Mouse (Mus musculus) mesoderm, embryonic 11.5 days (tissue): Measurements from ENCODE around the gene Slc3a2.
"Not testable (repeated sequence)": the region's sequence is repeated elsewhere in the genome, so short reads cannot be mapped to it uniquely, and the experiment has no call there.

ENCODE experiments used
- DNase-seq: peaks from one replicate; pipeline ENCODE4 v3.0.0-alpha.2; 2012; ENCODE audit warnings: low read depth, low spot score

Gene Slc3a2

DNA sequence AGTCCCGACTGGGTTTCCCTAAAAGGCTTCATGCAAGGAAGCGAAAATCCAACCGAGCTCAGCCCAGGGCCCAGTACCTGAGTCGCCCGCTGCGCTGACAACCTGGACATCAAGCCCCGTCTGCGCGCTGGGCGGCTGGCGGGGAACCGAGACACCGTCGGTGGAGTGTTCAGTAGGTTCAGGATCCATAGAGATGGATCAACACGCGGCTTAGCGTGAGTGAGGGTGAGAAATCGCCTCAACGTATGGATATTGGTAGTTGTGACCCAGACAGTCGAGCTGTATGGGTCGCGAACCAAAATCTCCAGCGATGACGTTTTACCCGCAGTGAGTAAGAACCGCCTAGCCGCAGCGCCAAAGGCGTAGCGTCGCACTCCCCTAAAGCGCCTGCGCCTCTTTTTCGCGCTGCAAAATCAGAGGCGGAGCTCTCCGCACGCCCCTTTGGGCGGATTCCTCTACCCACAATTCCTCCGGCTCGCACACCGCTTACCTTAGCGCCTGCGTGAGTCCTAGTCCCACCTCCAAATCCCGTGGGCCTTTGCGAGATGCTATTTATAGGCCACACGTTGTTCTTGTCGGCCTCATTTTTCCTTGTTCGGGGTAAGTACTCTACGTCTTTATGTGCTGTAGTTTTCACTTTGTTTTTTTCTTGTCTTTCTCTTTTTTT lies at the start of gene Slc3a2:
Slc3a2 (minus strand) TSS at position 463 of the 667 bp plus-strand sequence.
- peak; percentile 99 for DNase-seq

DNA sequence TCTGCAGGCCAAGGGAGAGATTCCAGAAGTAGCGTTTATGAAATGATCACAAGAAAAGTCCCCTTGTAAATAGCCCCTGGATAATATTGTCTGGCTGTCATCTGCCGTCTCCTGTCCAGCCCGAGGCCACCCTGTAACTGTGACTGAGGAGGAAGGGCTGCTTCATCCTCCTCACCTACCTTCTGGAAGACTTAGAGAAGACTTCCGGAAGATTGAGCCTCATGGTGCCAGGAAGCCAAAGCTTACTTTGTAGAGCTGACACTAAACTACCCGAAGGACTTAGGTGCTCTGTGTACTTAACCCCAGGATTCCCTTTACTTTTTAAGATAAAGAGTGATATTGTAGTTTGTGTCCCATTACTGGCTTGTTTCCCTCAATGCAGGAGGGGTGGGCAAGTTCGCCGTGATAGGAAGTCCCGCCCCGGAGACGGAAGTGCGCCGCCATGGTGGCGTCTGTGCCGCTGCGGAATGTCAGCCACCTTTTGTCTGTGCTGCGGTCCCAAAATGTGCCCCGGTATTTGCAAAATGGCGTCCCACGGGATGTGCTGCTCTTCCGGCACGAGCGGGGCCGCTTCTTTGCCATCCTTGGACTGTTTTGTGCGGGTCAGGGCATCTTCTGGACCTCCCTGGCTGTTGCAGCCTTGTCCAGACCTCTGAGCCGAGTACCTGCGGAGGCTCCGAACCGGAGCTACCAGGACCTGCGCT lies 47.5 kb upstream of the Slc3a2 start, which contains the start of gene Tmem223:
Tmem223 (plus strand) TSS at position 430 of the 704 bp plus-strand sequence.
- peak; percentile 77 for DNase-seq

DNA sequence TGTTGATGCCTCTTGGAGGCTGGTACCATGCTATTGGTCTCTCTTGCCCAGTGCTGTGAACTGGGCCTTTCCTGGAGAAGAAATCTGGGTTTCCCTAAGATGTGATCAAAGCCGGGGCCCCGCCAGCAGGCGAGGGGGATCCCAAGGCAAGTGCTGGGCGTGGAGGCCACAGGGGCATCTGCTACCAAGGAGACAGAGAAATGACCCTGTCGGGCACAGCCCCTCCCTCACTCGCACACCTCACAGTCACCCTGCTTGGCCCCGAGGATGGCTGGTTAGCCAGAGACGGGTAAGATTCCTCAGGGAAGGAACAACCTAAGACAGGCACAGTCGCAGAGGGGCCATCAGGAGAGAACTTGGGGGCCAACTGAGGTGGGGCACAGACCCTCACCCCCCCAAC lies 42.4 kb upstream of the Slc3a2 start:
- DNase-seq = no peak

DNA sequence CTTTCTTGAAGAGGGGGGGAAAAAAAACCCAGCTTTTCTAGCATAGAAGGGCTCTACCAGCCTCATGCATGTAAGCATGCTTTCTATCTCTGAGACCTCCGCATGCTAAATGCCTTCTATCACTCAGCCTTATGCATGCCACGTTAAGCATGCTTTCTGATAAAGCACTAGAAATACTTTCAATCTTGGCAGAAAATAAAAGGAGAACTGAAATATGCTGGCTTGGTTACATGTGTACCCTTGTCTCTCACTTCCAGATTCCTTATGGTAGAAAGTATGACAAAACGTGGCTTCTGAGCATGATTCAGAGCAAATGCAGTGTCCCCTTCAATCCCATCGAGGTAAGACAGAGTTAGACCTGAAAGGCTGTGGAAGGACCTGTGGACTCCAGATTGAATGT lies 40.1 kb upstream of the Slc3a2 start:
- DNase-seq = no peak

DNA sequence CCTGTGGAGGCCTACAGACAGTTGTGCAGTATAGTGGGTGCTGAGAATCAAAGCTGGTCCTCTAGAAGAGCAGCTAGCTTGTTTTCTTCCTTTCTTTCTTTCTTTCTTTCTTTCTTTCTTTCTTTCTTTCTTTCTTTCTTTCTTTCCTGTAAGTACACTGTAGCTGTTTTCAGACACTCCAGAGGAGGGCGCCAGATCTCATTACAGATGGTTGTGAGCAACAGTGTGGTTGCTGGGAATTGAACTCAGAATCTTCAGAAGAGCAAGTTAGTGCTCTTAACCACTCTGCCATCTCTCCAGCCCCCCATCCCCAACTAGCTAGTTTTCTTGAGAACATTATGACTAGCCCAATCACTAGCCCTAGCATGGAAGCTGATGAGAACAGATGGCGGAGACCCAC lies 37.6 kb upstream of the Slc3a2 start:
- no peak for DNase-seq

DNA sequence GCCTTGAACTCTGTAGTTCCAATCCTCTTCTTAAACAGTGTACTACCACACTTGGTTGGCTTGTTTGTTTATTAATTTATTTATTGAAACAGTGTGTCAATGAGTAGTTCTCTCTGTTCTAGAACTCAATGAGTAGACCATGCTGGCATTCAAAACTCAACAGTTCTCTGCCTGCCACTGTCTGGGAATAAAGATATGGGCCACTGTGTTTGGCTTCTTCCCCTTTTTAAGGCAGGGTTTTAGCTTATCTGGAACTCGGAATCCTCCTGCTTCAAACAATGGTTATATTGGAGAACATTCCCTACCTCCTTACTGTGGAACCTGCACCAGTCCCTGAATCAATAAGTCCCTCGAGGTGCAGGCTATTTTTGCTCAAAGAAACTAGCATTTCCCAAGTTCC lies 35.7 kb upstream of the Slc3a2 start:
- DNase-seq = no peak

DNA sequence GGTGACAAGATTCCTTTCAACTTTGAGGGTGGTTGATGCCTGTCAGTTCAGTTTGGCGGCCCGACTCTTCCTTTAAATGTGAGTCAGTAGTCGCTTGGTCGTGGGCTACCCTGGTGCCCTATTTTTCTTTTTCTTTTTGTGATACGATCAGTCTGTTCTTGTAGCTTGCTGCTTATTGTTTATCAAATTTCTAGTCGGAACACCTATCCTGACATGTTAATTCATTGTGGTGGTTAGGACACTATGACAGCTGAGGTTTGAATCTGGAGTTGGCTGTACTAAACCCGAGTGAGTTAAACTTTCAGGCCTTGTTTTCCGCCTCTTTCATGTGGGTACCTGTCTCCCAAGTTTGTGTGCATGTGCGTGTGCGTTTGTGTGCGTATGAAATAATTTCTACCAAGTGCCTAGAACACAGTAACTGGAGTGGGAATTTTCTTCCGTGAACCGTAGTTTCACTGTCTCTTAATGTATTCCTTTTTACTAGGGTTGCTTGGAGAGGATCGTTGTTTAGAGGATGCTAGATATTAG lies 34.4 kb upstream of the Slc3a2 start:
- no peak for DNase-seq

DNA sequence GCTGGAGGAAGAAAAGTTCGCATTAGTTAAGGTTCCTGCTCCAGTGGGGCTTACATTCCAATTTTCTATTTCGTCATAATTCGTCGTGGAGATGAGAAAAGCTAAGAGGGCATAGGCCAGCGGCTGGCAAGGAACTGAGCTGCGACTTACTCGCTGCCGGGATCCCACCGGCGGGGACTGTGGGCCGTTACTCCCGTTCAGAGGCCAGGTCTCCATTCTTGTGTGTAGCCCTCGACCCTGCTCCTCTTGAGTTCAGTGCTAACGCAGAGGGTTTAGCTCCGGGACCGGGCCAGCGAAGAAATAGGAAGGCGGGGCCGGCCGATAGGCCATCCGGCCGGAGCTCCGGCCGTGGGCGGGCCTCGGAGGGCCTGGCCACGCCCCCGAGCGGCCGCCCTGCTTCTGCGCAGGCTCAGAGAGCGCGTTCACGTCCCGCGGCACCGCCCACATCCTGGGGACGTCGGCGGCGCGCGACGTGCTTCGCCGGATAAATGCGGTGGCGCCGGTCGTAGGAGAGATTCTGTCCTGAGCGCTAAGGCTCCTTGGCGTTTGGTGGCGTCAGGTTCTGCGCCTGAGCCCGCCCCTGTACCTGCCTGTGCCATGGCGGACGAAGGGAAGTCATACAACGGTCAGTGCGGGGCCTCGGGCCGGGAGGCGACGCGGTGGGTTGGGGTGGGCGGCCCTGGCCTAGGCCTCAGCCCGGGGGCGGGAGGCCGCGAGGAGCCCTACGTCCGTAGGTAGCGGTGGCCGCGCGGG lies 33.6 kb upstream of the Slc3a2 start, which contains the start of gene Nxf1:
Nxf1 (plus strand) TSS at position 439 of the 753 bp plus-strand sequence.
- DNase-seq = peak; percentile 96

DNA sequence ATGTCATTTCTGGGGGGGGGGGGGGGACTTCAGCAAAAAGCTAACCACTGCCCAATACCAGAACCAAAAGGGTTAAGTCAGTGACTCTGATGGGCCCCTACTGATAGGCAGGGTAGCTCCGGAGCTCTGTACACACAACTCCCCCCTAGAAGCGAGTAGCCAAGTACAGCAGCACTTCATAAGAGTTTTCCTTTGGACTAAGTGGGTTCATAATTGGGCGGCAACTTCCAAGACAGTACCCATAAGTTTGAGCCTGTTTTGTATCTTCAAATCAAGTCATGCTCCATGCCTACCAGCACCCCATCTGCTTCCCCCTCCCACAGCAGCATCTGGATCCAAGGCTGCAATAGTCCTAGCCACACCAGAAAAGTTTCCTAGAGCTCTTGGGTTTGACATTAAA lies 32.5 kb upstream of the Slc3a2 start:
- no peak for DNase-seq

DNA sequence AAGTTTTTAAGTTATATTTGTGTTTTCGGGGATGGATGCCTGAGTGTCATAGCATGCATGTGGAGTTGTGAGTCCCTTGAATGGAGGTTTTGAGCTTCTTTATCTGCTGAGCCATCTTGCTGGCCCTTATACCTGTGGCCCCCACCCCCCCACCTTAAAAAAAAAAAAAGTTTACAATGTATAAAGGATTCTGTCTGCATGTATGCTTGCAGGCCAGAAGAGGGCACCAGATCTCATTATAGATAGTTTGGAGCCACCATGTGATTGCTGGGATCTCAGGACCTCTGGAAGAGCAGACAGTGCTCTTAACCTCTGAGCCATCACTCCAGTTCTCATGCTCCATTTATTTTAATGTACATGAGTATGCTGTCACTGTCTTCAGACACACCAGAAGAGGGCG lies 24.2 kb upstream of the Slc3a2 start:
- DNase-seq = no peak

DNA sequence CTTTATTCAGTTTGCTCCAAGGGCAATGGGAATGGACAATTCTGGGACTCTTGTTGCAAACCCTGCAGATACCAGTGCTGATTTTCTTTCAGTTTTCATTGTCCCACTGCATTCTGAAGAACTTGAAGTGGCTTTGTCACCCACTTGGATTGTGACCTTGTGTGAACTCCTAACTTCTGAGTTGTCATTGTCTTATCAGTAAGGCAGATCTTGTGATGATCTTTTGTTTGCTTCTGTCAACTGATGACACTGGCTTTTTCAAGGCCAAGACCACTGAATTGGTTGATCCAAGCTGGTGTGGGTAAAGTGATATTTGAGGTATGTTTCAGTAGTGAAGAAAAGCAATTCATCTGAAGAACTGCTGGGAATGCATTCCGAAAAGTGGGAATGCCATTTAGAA lies 22.2 kb upstream of the Slc3a2 start:
- DNase-seq = no peak

DNA sequence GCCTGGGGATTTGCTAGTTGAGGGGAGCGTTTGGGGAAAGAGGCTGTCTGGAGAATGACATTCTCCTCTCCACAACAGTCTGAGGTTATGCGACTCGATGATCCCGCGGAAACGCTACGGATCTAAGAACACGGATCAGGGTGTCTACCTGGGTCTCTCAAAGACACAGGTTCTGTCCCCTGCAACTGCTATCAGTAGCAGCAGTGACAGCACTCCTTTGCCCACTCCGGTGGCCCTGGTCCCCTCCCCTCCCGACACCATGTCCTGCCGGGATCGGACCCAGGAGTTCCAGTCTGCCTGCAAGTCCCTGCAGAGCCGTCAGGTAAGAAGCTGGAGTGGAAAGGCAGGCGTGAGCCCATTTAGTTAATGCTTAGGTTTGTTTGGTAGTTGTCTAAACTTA lies 19.0 kb upstream of the Slc3a2 start:
- DNase-seq = no peak

DNA sequence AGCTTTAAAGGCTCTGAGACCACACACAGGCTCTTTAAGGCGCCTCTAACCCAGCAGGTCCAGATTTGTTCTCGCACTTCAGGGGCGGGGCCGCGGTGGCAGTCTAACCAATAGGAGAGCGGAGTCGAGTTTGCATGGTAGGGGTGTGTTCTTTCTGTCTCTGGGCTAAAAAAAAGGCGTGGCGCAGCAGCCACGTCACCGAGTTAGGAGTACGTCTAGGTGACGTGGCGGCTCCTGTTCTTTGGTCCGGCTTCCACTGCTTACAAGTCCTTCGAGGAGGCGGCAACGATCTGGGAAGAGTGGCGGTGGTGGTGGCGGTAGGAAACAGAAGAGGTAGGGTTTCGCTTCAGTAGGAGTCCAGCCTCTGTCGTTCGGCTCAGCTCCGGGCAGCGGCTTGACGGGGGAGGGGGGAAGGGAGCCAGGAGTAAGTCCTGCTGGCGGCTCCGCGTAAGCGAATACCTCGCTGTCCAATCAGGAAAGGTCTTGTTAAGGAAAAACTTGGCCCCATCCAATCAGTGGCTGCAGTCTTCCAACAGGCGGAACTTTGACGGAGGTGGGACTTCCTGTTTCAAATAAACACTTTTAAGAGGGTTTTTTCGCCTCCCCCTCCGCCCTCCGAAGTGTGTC lies 18.2 kb upstream of the Slc3a2 start, which contains the start of gene Stx5a:
Stx5a (plus strand) TSS at position 171 of the 627 bp plus-strand sequence.
- peak; percentile 98 for DNase-seq

DNA sequence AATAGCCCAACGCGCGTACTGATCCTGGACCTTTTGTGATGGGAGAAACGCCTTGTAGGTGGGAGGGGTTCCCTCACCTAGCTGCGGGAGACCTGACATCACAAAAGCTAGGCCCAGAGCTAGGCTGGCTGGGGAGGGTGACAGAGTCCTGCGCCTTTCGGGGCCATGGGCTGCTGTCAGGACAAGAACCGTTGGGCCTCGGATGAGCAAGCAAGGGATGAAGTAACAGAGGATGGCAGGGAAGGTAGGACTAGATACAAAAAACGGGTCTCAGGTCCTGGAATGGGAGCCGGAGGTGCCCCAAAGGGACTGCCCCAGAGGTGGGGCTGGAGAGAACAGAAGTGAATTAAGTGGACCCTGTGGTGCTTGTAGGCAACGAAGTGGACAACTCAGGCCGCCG lies 17.4 kb upstream of the Slc3a2 start, which contains the start of gene 1700092M07Rik:
1700092M07Rik (plus strand) TSS at position 116 of the 400 bp plus-strand sequence.
- DNase-seq = no peak

DNA sequence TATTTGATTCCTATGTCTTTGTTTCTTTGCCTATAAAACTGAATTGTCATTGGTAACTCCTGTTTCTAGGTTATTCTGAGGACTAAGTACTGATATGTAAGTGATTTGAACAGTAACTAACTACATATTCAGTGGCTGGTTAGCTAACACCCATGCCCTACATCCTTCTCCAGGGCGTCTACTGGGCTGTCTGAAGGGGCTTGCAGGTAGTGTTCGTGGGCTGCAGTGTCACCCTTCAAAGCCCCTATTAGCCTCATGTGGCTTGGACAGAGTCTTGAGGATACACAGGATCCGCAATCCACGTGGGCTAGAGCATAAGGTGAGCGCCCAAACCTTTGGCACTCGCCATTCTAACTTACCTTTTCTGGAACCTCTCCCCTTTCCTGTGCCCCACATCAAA lies 16.5 kb upstream of the Slc3a2 start:
- no peak for DNase-seq

DNA sequence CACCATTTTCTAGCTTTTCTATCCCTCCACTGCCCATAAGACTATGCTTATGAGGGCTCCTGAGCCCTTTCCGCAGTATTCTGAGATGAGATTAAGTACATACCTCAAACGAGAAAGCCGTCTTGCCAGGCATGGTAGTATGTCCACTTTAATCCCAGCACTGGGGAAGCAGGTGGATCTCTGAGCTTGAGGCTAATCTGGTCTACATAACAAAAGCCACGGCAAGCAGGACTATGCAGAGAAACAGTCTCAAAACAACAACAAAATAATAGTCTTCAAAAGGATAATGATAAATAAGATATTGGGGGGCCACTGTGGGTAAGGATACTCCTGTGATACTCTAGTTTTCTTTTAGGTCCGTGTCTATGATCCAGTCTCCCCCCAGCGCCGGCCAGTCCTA lies 15.7 kb upstream of the Slc3a2 start:
- no peak for DNase-seq

DNA sequence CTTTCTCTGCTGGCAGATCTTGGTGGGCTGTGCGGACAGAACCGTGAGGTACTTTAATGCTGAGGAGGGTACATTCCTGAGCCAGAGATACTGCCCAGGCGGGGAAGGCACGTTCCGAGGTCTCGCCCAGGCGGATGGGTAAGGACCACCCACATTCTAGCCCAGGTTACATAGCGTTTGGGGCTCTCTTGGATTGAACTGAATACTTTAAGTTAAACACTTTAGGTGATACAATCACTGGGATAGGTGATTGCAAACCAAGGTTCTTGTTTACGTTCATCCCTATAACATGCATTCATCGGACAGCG lies 12.9 kb upstream of the Slc3a2 start:
- DNase-seq = no peak

DNA sequence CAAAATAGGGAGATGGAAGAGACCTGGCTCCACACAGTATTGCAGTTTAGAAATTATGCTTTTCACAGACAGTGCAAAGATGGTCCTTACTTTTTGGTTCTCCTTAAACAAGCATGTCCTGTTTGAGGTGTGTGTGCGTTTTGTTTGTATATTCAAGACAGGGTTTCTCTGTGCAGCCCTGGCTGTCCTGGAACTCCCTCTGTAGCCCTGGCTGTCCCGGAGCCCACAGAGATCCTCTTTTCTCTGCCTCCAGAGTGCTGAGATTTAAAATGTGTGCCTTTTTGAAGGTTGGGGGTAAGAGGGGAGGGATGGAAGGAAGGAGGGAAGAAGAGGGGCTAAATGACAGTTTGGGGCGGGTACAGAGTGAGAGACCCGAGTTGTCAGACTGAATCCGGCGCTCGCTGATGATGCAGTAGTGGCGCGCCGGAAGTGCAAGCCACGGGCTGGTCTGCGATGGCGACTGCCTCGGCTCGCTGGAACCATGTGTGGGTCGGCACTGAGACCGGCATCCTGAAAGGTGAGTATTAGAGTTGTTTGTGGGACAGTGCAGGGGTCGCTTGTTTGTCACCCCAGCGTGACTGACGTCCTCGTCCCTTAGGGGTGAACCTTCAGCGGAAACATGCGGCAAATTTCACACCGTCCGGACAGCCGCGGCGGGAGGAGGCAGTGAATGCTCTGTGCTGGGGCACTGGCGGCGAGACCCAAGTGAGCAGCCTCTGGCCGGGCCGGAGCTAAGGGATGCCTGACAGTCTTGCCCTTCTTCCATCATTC lies 12.4 kb upstream of the Slc3a2 start, which contains the start of gene Wdr74:
Wdr74 (plus strand) TSS at position 439 of the 771 bp plus-strand sequence.
- DNase-seq = peak; percentile 94

DNA sequence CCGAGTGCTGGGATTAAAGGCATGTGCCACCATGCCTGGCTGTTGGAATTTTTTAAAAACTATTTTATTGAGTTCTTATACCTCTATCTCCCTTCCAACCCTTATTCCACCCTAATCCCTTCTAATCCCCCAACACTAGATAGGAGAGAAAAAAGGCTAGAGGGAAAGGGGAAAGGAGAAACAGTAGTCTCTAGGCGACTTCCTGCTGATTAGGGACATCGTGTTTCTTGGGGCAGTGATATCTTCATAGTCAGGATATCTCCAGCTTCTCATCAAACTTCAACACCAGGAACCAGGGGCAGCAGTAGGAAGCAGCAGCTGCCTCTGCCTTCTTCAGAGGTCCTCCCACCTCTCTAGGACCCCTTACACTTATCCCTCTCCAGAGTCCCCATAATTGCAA lies 11.2 kb upstream of the Slc3a2 start:
- DNase-seq = no peak

DNA sequence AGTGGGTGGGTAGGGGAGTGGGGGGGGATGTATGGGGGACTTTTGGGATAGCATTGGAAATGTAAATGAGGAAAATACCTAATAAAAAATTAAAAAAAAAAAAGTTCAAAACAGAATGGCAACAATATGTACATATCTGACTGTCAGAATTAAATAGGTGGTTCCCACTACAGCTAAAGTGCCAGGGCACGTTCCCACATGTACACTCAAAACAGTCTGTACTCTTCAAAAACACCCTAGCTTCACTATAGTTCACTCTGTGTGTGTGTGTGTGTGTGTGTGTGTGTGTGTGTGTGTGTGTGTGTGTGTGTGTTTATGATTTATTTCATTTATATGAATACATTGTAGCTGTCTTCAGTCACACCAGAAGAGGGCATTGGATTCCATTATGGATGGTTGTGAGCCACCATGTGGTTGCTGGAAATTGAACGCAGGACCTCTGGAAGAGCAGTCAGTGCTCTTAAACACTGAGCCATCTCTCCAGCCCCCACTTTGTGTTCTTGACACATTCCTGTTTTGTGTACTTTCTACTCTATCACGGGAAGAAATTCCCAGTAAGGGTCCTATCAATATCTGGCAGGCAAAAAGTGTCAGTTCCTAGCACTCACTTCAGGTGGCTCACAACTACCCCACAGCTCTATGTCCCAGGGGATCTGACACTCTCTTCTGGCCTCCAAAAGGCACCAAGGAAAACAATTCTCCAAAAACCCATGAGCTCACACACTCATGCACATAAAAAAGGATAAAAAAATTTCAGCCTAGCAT lies 5.3 kb upstream of the Slc3a2 start:
- not testable (repeated sequence) for DNase-seq
